Mouse (Mus musculus) limb, embryonic 11.5 days (tissue): ENCODE results near the gene Mptx2. TPM values are rescaled to one million over a fixed set of nuclear protein-coding genes. Genes with fewer than 3 reads are reported as not detected.
"Not testable (repeated sequence)": the region's sequence is repeated elsewhere in the genome, so short reads cannot be mapped to it uniquely, and the experiment has no call there.

ENCODE experiments used
- ATAC-seq: fragments of 200-750 bp; cut with Nextera tagmentation; 2 replicates; pipeline ENCODE4 v1.8.0; 2017; ENCODE audit warnings: low read depth; ENCODE audit not compliant: insufficient number of reproducible peaks, low FRiP score, low TSS enrichment
- DNase-seq: peaks from one replicate; pipeline ENCODE4 v3.0.0-alpha.2; 2015; ENCODE audit warnings: low spot score
- H3K27ac ChIP-seq: fragments of 300-500 bp; sonication (generic); replicated peaks from 2 replicates; pipeline ENCODE4 v1.5.1; 2014; ENCODE audit warnings: low read depth, mild to moderate bottlenecking, low read length
- H3K27me3 ChIP-seq: fragments of 300-500 bp; sonication (generic); 2 replicates; pipeline ENCODE4 v1.6.1; 2014; ENCODE audit warnings: mild to moderate bottlenecking, low read length, mixed read lengths; ENCODE audit not compliant: control insufficient read depth, insufficient read depth
- H3K36me3 ChIP-seq: fragments of 300-500 bp; sonication (generic); 2 replicates; pipeline ENCODE4 v1.6.1; 2014; ENCODE audit warnings: mild to moderate bottlenecking, low read length, moderate library complexity, mixed read lengths; ENCODE audit not compliant: control insufficient read depth, insufficient read depth
- H3K4me1 ChIP-seq: fragments of 300-500 bp; sonication (generic); 2 replicates; pipeline ENCODE4 v1.6.1; 2014; ENCODE audit warnings: low read length, mixed read lengths; ENCODE audit not compliant: control insufficient read depth, insufficient read depth
- H3K4me2 ChIP-seq: fragments of 300-500 bp; sonication (generic); 2 replicates; pipeline ENCODE4 v1.6.1; 2014; ENCODE audit warnings: low read depth, mild to moderate bottlenecking, moderate library complexity; ENCODE audit not compliant: severe bottlenecking
- H3K4me3 ChIP-seq: fragments of 300-500 bp; sonication (generic); 2 replicates; pipeline ENCODE4 v1.5.1; 2014; ENCODE audit warnings: low read depth, low read length
- H3K9ac ChIP-seq: fragments of 300-500 bp; sonication (generic); 2 replicates; pipeline ENCODE4 v1.6.1; 2014; ENCODE audit warnings: mild to moderate bottlenecking, low read length
- H3K9me3 ChIP-seq: fragments of 300-500 bp; sonication (generic); 2 replicates; pipeline ENCODE4 v1.6.1; 2016; ENCODE audit warnings: low read length; ENCODE audit not compliant: control insufficient read depth
- WGBS: fragments of 180-500 bp; shearing (Covaris S2); extraction: QIAGEN DNeasy Blood & Tissue Kit; methylation state at CpG from one replicate; pipeline ENCODE4 v1.1.7; 2014; 5-methylcytosine and 5-hydroxymethylcytosine counted together
- polyA plus RNA-seq: library from polyadenylated mRNA; unstranded; fragments of >200 nt; fragmentation: Nextera tagmentation; extraction: Ambion mirVana; gene quantifications from 2 replicates; pipeline ENCODE4 v1.2.1, GENCODE M21; 2014

Gene Mptx2
- polyA plus RNA-seq, 1 experiment from 2014 or later, result not detected

GRCm38 (mm10) chr1:173315725-173316124, 38.1 kb upstream of the Mptx2 start:
- H3K27ac ChIP-seq, result no peak overlapping the region
- H3K9me3 ChIP-seq, result no peaks in the 10 kb centered on the region
- no peaks in the 10 kb centered on the region for H3K36me3 ChIP-seq
- WGBS, result 85% methylated on average over 3 of the region's 3 CpGs
- no peak overlapping the region for H3K9ac ChIP-seq
- H3K27me3 ChIP-seq, result no peaks in the 10 kb centered on the region
- DNase-seq (peak; percentile 0), ATAC-seq (no peak)
- H3K4me1 ChIP-seq, result no peaks in the 10 kb centered on the region
- no peak overlapping the region for H3K4me2 ChIP-seq
- H3K4me3 ChIP-seq, result no peak overlapping the region

- not testable (repeated sequence) for H3K9me3 ChIP-seq, H3K27me3 ChIP-seq
- WGBS, result 82% methylated on average over 7 of the region's 7 CpGs
Measured at GRCm38 (mm10) chr1:173313535-173314050, 36.0 kb upstream of the Mptx2 start.

GRCm38 (mm10) chr1:173302795-173303194, 25.2 kb upstream of the Mptx2 start:
- H3K36me3 ChIP-seq, ATAC-seq, H3K4me3 ChIP-seq, H3K4me2 ChIP-seq, H3K4me1 ChIP-seq, DNase-seq, H3K9me3 ChIP-seq, H3K27me3 ChIP-seq, H3K27ac ChIP-seq, H3K9ac ChIP-seq: not testable (repeated sequence)
- 67% methylated on average over 3 of the region's 3 CpGs for WGBS

More at GRCm38 (mm10) chr1:173313535-173314050, 36.0 kb upstream of the Mptx2 start:
- H3K27ac ChIP-seq, H3K4me2 ChIP-seq, ATAC-seq, H3K4me1 ChIP-seq, H3K36me3 ChIP-seq, H3K9ac ChIP-seq, H3K4me3 ChIP-seq: not testable (repeated sequence)
- peak; percentile 11 for DNase-seq

GRCm38 (mm10) chr1:173265701-173266100, 11.9 kb downstream of the Mptx2 start, which contains the start of gene Olfr418:
Olfr418 (plus strand) TSS chr1:173266001.
- Histone ChIP-seq H3K9ac (no peak within 1 kb of the TSS), H3K9me3 (no peaks in the 10 kb centered on the region), H3K27ac (no peak within 1 kb of the TSS), H3K4me1 (no peaks in the 10 kb centered on the region), H3K4me2 (no peak within 1 kb of the TSS), H3K4me3 (no peak within 1 kb of the TSS), H3K27me3 (no peaks in the 10 kb centered on the region), H3K36me3 (no peaks in the 10 kb centered on the region)
- ATAC-seq, result no peak
- DNase-seq, result no peak

- Histone ChIP-seq H3K9ac (no peak overlapping the region), H3K9me3 (no peaks in the 10 kb centered on the region), H3K4me3 (no peak overlapping the region), H3K27ac (no peak overlapping the region), H3K4me2 (no peak overlapping the region), H3K4me1 (no peaks in the 10 kb centered on the region), H3K27me3 (no peaks in the 10 kb centered on the region), H3K36me3 (no peaks in the 10 kb centered on the region)
- DNase-seq, result no peak
- no peak for ATAC-seq
- 91% methylated on average over 3 of the region's 3 CpGs for WGBS
Measured at GRCm38 (mm10) chr1:173249888-173250287, 27.7 kb downstream of the Mptx2 start.

- not testable (repeated sequence) for H3K9me3 ChIP-seq, H3K4me2 ChIP-seq, H3K27me3 ChIP-seq, H3K9ac ChIP-seq, H3K4me3 ChIP-seq, ATAC-seq, H3K4me1 ChIP-seq, H3K36me3 ChIP-seq, H3K27ac ChIP-seq, DNase-seq
- 84% methylated on average over 1 of the region's 1 CpGs for WGBS
Measured at GRCm38 (mm10) chr1:173237004-173237403, 40.6 kb downstream of the Mptx2 start.

GRCm38 (mm10) chr1:173227081-173227480, 50.5 kb downstream of the Mptx2 start, which contains the start of gene Fcer1a:
Fcer1a (minus strand) TSS chr1:173227214.
- H3K9ac ChIP-seq, result no peak within 1 kb of the TSS
- no peak within 1 kb of the TSS for H3K27ac ChIP-seq
- no peaks in the 10 kb centered on the region for H3K27me3 ChIP-seq
- no peak for ATAC-seq
- H3K9me3 ChIP-seq, result no peaks in the 10 kb centered on the region
- DNase-seq, result no peak
- no peak within 1 kb of the TSS for H3K4me2 ChIP-seq
- no peaks in the 10 kb centered on the region for H3K4me1 ChIP-seq
- no peak within 1 kb of the TSS for H3K4me3 ChIP-seq
- no peaks in the 10 kb centered on the region for H3K36me3 ChIP-seq
- WGBS, result 84% methylated on average over 2 of the region's 2 CpGs
